Mouse (Mus musculus) urinary bladder, postnatal 4 days (tissue): ENCODE results near the gene Rtl10.

Experiments used
- DNase-seq, 2 experiments: peaks; one replicate each; pipeline ENCODE4 v3.0.0; 2021 to 2022; ENCODE audit warnings: low spot score in 2 of 2

Gene Rtl10

GRCm38 (mm10) chr16:18547891-18548290, 49.2 kb downstream of the Rtl10 start:
- DNase-seq: peak in 1 of 2 experiments; percentile 24
